In the genomic region with DNA sequence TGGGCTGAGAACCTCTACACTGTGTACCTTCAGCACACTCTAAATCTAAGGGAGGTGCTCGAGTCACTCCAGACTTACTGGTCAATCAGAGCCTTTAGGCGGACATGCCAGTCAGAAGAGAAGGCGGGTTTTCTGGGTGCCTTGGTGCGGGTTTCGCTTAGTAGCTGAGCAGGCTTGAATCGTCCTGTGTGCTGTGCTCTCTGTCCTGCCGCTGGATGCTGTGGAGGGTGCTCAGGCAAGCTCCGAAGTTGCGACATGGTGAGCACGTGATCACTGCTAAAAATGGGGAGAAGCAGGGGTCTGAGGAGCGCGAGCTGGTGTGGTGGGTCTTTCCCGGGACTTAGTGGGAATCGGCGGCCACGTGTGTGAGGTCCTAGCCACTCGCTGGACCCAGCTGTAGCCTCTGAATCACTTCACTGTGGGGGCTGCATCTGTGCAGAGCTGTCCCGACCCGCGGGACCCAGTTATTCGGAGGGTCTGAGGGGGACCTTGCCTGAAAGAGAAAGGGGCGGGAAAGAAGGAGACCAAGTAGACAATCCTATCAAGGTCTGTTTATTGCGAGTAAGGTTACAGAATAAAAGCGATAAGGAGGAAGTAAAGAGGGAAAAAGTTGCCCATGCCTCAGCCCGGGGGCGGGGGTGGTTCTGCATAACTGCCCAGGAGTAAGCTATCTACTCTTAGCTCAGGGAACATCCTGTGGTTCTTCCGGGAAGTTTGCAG, we compare ENCODE assay signal across 9 mouse cellular contexts. TPM values are rescaled to one million over a fixed set of nuclear protein-coding genes. Genes with fewer than 3 reads are reported as not detected.
DNase-seq lines count a peak whose midpoint lies in the region; ATAC-seq and TF ChIP-seq lines count a peak whose summit lies in the region.
"Had no signal": no experiment of that assay in that cellular context is flagged by ENCODE, and none has a peak within 500 bp of the region (broad histone marks: within the 10 kb centered on the region; RNA-seq: fewer than 3 reads in every experiment).

No protein-coding gene starts in this region.

- no peaks in the 10 kb centered on the region for H3K9me3 ChIP-seq in ES-E14 (ENCODE audit: control insufficient read depth, insufficient read depth, low read depth, low read length)
- H3K9me3 ChIP-seq in intestine, postnatal 0 days (ENCODE audit: control insufficient read depth) = no peaks in the 10 kb centered on the region

- peak overlapping the region; percentile 52 to 58 for H3K4me3 ChIP-seq in ES-E14 (ENCODE audit: insufficient read depth in 1 of 2, low read depth in 1 of 2, low read length in 2 of 2, poor library complexity in 1 of 2, severe bottlenecking in 1 of 2)
- H3K4me3 ChIP-seq in intestine, postnatal 0 days (ENCODE audit: low read depth, low read length) = peak overlapping the region; percentile 49
- H3K4me3 ChIP-seq in small intestine, adult 2 months (ENCODE audit: low read depth, low read length) = peak overlapping the region; percentile 82

- WGBS in intestine, postnatal 0 days = 3% methylated on average over 27 of the region's 27 CpGs
- WGBS in small intestine, adult 2 months = 1% methylated on average over 27 of the region's 27 CpGs

- H3K4me1 ChIP-seq in ES-E14 (ENCODE audit: control insufficient read depth in 2 of 2, insufficient read depth in 2 of 2, low read length in 2 of 2, poor library complexity in 1 of 2) = no peaks in the 10 kb centered on the region
- H3K4me1 ChIP-seq in intestine, postnatal 0 days (replicated peaks; ENCODE audit: control insufficient read depth, insufficient read depth, low read length) = no peaks in the 10 kb centered on the region
- no peaks in the 10 kb centered on the region for H3K4me1 ChIP-seq in small intestine, adult 2 months (ENCODE audit: control insufficient read depth, insufficient read depth, insufficient read length, low read length)

- in situ Hi-C loops in ES-E14 (cut with MboI; ENCODE audit: low sequenced_read_pairs in 2 of 2, unreplicated experiment in 2 of 2) = no loop called here

- no peak for TF ChIP-seq POLR2A in small intestine, adult 2 months (IDR thresholded peaks at IDR 0.05; ENCODE audit: low read depth, low read length)

- no peaks in the 10 kb centered on the region for H3K27me3 ChIP-seq in intestine, postnatal 0 days (replicated peaks; ENCODE audit: control insufficient read depth, insufficient read depth, low read length)
- no peaks in the 10 kb centered on the region for H3K27me3 ChIP-seq in small intestine, adult 2 months (ENCODE audit: control insufficient read depth, insufficient read depth, low read length)

- no peak overlapping the region for H3K27ac ChIP-seq in ES-E14 (ENCODE audit: insufficient read depth, low read depth, low read length, poor library complexity, severe bottlenecking)
- H3K27ac ChIP-seq in intestine, postnatal 0 days (ENCODE audit: low read depth, low read length) = peak overlapping the region; percentile 50
- peak overlapping the region; percentile 79 for H3K27ac ChIP-seq in small intestine, adult 2 months (ENCODE audit: insufficient read depth, low read depth, low read length)

- DNase-seq in adrenal gland, adult (ENCODE audit: inconsistent age in 2 of 2, low spot score in 1 of 2) = peak; percentile 12 to 69
- DNase-seq in adrenal gland, adult 18-20 months (ENCODE audit: low spot score in 2 of 2) = no peak
- no peak for DNase-seq in ES-E14 (ENCODE audit: low read depth, low spot score)
- peak; percentile 32 for DNase-seq in lung, postnatal 25 days (ENCODE audit: low spot score)
- DNase-seq in gastrocnemius, adult 18-20 months (ENCODE audit: low spot score) = no peak

- no peaks in the 10 kb centered on the region for H3K36me3 ChIP-seq in ES-E14 (ENCODE audit: control insufficient read depth, insufficient read depth, low read length, poor library complexity, severe bottlenecking)
- no peaks in the 10 kb centered on the region for H3K36me3 ChIP-seq in intestine, postnatal 0 days (ENCODE audit: control insufficient read depth, insufficient read depth)
- H3K36me3 ChIP-seq in small intestine, adult 2 months (ENCODE audit: control insufficient read depth, insufficient read depth, low read length) = no peaks in the 10 kb centered on the region

- H3K9ac ChIP-seq in ES-E14 (ENCODE audit: insufficient read depth, low read depth, low read length, poor library complexity, severe bottlenecking) = peak overlapping the region; percentile 57
- H3K9ac ChIP-seq in intestine, postnatal 0 days (ENCODE audit: low read depth, low read length) = peak overlapping the region; percentile 46

- H3K4me2 ChIP-seq in intestine, postnatal 0 days (replicated peaks; ENCODE audit: low read depth) = peak overlapping the region; percentile 85

- TF ChIP-seq CTCF in intestine, postnatal 0 days (IDR thresholded peaks at IDR 0.05; ENCODE audit: low read depth) = no peak
- TF ChIP-seq CTCF in small intestine, adult 2 months (IDR thresholded peaks at IDR 0.05; ENCODE audit: extremely low read depth, insufficient read length, insufficient replicate concordance, low read depth, low read length) = no peak

- ATAC-seq in erythroid progenitor cell, adult 5-6 weeks (replicated peaks; ENCODE audit: low FRiP score, poor library complexity, severe bottlenecking) = peak; percentile 61
- peak; percentile 80 for ATAC-seq in intestine, postnatal 0 days

TF ChIP-seq in ES-E14, 5 proteins besides CTCF, POLR2A, EP300 and RAD21:
- TF ChIP-seq ZC3H11A (IDR thresholded peaks at IDR 0.05; ENCODE audit: borderline replicate concordance, low read depth, low read length) = no peak
- TF ChIP-seq CHD2 (IDR thresholded peaks at IDR 0.05; ENCODE audit: low read depth, low read length) = no peak
- TF ChIP-seq MAFK (IDR thresholded peaks at IDR 0.05; ENCODE audit: insufficient read depth, low read depth, low read length) = no peak
- TF ChIP-seq HCFC1 (IDR thresholded peaks at IDR 0.05; ENCODE audit: borderline replicate concordance, insufficient read depth, low read length) = no peak
- no peak for TF ChIP-seq ZNF384 (IDR thresholded peaks at IDR 0.05; ENCODE audit: low read depth, low read length)

RNA-seq across cellular contexts. Expression of a gene that starts 11.2 kb away (rescaled TPM):
- 10 to 100 TPM; 37.7 to 43.6 TPM for total RNA-seq in adrenal gland, adult 18-20 months (2021)
- 11.1 and 16.9 TPM in 2 replicates for total RNA-seq in ES-E14 (2012; rRNA removed)
- 19.8 and 25.2 TPM in 2 replicates for total RNA-seq in erythroid progenitor cell, adult 5-6 weeks (2015; ENCODE audit: low replicate concordance)
- total RNA-seq in erythroid progenitor cell, adult 5-6 weeks (2017; ENCODE audit: low replicate concordance) = 15.0 and 27.2 TPM in 2 replicates
- 25.8 and 28.3 TPM in 2 replicates for polyA plus RNA-seq in intestine, postnatal 0 days (2015; fragmentation: Nextera tagmentation; extraction: Ambion mirVana)
- 1.9 and 2.7 TPM in 2 replicates for polyA plus RNA-seq in small intestine, adult 2 months (2012; rRNA removed)
- total RNA-seq in gastrocnemius, adult 18-20 months (2021) = 1 to 10 TPM; 3.0 TPM

RNA-seq across cellular contexts. Expression of a gene that starts 24.2 kb away (rescaled TPM):
- not detected for total RNA-seq in adrenal gland, adult 18-20 months (2021)
- 0.58 and 0.71 TPM in 2 replicates for total RNA-seq in ES-E14 (2012; rRNA removed)
- not detected in 2 replicates for total RNA-seq in erythroid progenitor cell, adult 5-6 weeks (2015; ENCODE audit: low replicate concordance)
- total RNA-seq in erythroid progenitor cell, adult 5-6 weeks (2017; ENCODE audit: low replicate concordance) = not detected in 2 replicates
- polyA plus RNA-seq in intestine, postnatal 0 days (2015; fragmentation: Nextera tagmentation; extraction: Ambion mirVana) = 0.09 TPM in 1 of 2 replicates, not detected in the other
- not detected in 2 replicates for polyA plus RNA-seq in small intestine, adult 2 months (2012; rRNA removed)
- not detected for total RNA-seq in gastrocnemius, adult 18-20 months (2021)
- polyA plus RNA-seq: large intestine, adult 2 months had no signal

RNA-seq across cellular contexts. Expression of a gene that starts 31.8 kb away (rescaled TPM):
- not detected for total RNA-seq in adrenal gland, adult 18-20 months (2021)
- total RNA-seq in ES-E14 (2012; rRNA removed) = not detected in 2 replicates
- total RNA-seq in erythroid progenitor cell, adult 5-6 weeks (2015; ENCODE audit: low replicate concordance) = not detected in 2 replicates
- total RNA-seq in erythroid progenitor cell, adult 5-6 weeks (2017; ENCODE audit: low replicate concordance) = not detected in 2 replicates
- polyA plus RNA-seq in intestine, postnatal 0 days (2015; fragmentation: Nextera tagmentation; extraction: Ambion mirVana) = not detected in 2 replicates
- polyA plus RNA-seq in small intestine, adult 2 months (2012; rRNA removed) = not detected in 2 replicates
- total RNA-seq in gastrocnemius, adult 18-20 months (2021) = not detected
- polyA plus RNA-seq: large intestine, adult 2 months had no signal

Comparison
In these comparisons a context has a peak if more than half of its experiments do, and no peak if none do; other contexts are left out.
1. DNase-seq: peak in adrenal gland, adult (2 of 2) and lung, postnatal 25 days (single experiment); none in adrenal gland, adult 18-20 months (0 of 2), ES-E14 (single experiment) and gastrocnemius, adult 18-20 months (single experiment).
2. Peak in every context shown above with its lines, with median percentiles within 50 percentile points of each other: H3K4me3 ChIP-seq.